Mouse (Mus musculus): Measurements from ENCODE around the gene Rps29. TPM values are rescaled to one million over a fixed set of nuclear protein-coding genes. Genes with fewer than 3 reads are reported as not detected.

Gene Rps29
- total and polyA plus RNA-seq, 3 experiments = 450 to 5,133 (median 1,410) TPM

GRCm38 (mm10) chr12:69131981-69132380 lies 27.0 kb downstream of the Rps29 start:
- DNase-seq (ENCODE audit: low read depth, low spot score) = peak; percentile 72

DNA sequence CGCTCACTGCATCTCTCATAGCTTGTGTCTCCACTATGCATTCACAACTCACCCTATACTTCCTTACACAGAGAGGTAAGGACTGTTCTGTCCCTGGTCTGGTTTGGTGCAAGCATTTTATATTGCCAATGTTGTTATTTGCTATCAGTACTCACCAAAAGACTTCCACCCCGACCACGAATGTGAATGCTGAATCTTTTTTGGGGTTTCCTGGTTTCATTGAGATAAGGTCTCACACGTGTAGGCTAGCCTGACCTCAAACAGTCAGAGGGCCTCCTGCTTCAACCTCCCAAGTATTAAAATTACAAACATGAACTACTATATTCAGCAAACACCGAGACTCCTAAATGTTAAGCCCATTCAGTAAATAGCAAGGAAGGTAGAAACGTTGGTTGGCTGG lies 27.7 kb downstream of the Rps29 start:
- no peaks in the 10 kb centered on the region for H3K9me3 ChIP-seq (replicated peaks; ENCODE audit: insufficient read depth, low read length)
- peak; percentile 59 for DNase-seq (ENCODE audit: low read depth, low spot score)
- H3K4me1 ChIP-seq (ENCODE audit: control insufficient read depth in 1 of 2, insufficient read depth in 2 of 2, low read length in 2 of 2) = peaks cover 3 to 20% of the 10 kb centered on the region in 2 experiments
- H3K27me3 ChIP-seq (ENCODE audit: control insufficient read depth in 1 of 2, insufficient read depth in 2 of 2, low read length in 2 of 2) = peaks cover 0 to 2% of the 10 kb centered on the region in 2 experiments; a peak in 1 of 4 replicates
- no peak overlapping the region for H3K9ac ChIP-seq (ENCODE audit: control insufficient read depth, low read depth, low read length, poor library complexity, severe bottlenecking)
- no peaks in the 10 kb centered on the region for H3K79me2 ChIP-seq (ENCODE audit: control insufficient read depth, insufficient read depth, low read length, poor library complexity)
- H3K36me3 ChIP-seq (ENCODE audit: control insufficient read depth in 1 of 2, insufficient read depth in 2 of 2, low read length in 2 of 2) = peaks cover 0 to 16% of the 10 kb centered on the region in 2 experiments; a peak in 2 of 4 replicates
- H3K4me3 ChIP-seq (ENCODE audit: control insufficient read depth in 1 of 2, insufficient read depth in 1 of 2, low read depth in 2 of 2, low read length in 2 of 2) = peak overlapping the region in 1 of 2 experiments; percentile 47; a peak in 1 of 4 replicates
- H3K27ac ChIP-seq (ENCODE audit: control insufficient read depth, low read depth, low read length) = peak overlapping the region; percentile 30; the same call in 1 of the 2 replicates
- TF ChIP-seq TCF12 (IDR thresholded peaks at IDR 0.05; ENCODE audit: low read depth, low read length) (peak; percentile 71), RAD21 (IDR thresholded peaks at IDR 0.05; ENCODE audit: low read depth, low read length) (no peak), NRF1 (IDR thresholded peaks at IDR 0.05; ENCODE audit: insufficient read depth, low read depth, low read length, poor library complexity, severe bottlenecking) (no peak), POLR2AphosphoS2 (IDR thresholded peaks at IDR 0.05; ENCODE audit: low read length) (no peak), BHLHE40 (IDR thresholded peaks at IDR 0.05; ENCODE audit: borderline replicate concordance, low read depth, low read length) (peak; percentile 96), TBP (IDR thresholded peaks at IDR 0.05; ENCODE audit: low read depth, low read length) (no peak), ZNF384 (IDR thresholded peaks at IDR 0.05; ENCODE audit: low read depth, low read length) (no peak), NELFE (IDR thresholded peaks at IDR 0.05; ENCODE audit: low read depth, low read length) (no peak), MXI1 (IDR thresholded peaks at IDR 0.05; ENCODE audit: low read depth, low read length) (peak; percentile 59; the same call in 1 of the 2 replicates), UBTF (IDR thresholded peaks at IDR 0.05; ENCODE audit: borderline replicate concordance, insufficient read depth, low read depth, low read length) (no peak), POLR2AphosphoS5 (IDR thresholded peaks at IDR 0.05; ENCODE audit: borderline replicate concordance, low read depth, low read length) (no peak), POLR2A (IDR thresholded peaks at IDR 0.05; ENCODE audit: control insufficient read depth in 1 of 2, insufficient read depth in 1 of 2, low read depth in 1 of 2, low read length in 2 of 2, poor library complexity in 1 of 2) (no peak), CHD1 (IDR thresholded peaks at IDR 0.05; ENCODE audit: low read depth, low read length) (no peak), MYC (IDR thresholded peaks at IDR 0.05; ENCODE audit: low read depth, low read length) (peak; percentile 61; the same call in 1 of the 2 replicates), ZC3H11A (IDR thresholded peaks at IDR 0.05; ENCODE audit: low read depth, low read length) (no peak), USF1 (IDR thresholded peaks at IDR 0.05; ENCODE audit: low read depth, low read length) (no peak), USF2 (IDR thresholded peaks at IDR 0.05; ENCODE audit: borderline replicate concordance in 1 of 2, insufficient read depth in 1 of 2, low read depth in 1 of 2, low read length in 2 of 2) (no peak), GABPA (IDR thresholded peaks at IDR 0.05; ENCODE audit: low read depth, low read length) (no peak), KAT2A (conservative IDR thresholded peaks at IDR 0.05; ENCODE audit: low read depth, low read length) (no peak), CTCF (IDR thresholded peaks at IDR 0.05 in 2 of 3, conservative IDR thresholded peaks at IDR 0.05 in 1 of 3; ENCODE audit: control insufficient read depth in 1 of 3, insufficient read depth in 1 of 3, low read depth in 2 of 3, low read length in 3 of 3, poor library complexity in 1 of 3, severe bottlenecking in 1 of 3) (no peak), EP300 (IDR thresholded peaks at IDR 0.05; ENCODE audit: low read depth in 1 of 2, low read length in 2 of 2) (peak; percentile 35 to 77; a peak in 3 of 4 replicates), ZMIZ1 (IDR thresholded peaks at IDR 0.05; ENCODE audit: low read depth, low read length) (no peak)

More at GRCm38 (mm10) chr12:69131981-69132380, 27.0 kb downstream of the Rps29 start:
- no peak overlapping the region for H3K27ac ChIP-seq (ENCODE audit: control insufficient read depth, low read depth, low read length)
- peaks cover 3 to 20% of the 10 kb centered on the region in 2 experiments for H3K4me1 ChIP-seq (ENCODE audit: control insufficient read depth in 1 of 2, insufficient read depth in 2 of 2, low read length in 2 of 2)
- no peaks in the 10 kb centered on the region for H3K79me2 ChIP-seq (ENCODE audit: control insufficient read depth, insufficient read depth, low read length, poor library complexity)
- no peak overlapping the region for H3K9ac ChIP-seq (ENCODE audit: control insufficient read depth, low read depth, low read length, poor library complexity, severe bottlenecking)
- TF ChIP-seq NRF1 (IDR thresholded peaks at IDR 0.05; ENCODE audit: insufficient read depth, low read depth, low read length, poor library complexity, severe bottlenecking) = no peak
- no peak for TF ChIP-seq POLR2AphosphoS2 (IDR thresholded peaks at IDR 0.05; ENCODE audit: low read length)
- TF ChIP-seq ZKSCAN1 (IDR thresholded peaks at IDR 0.05; ENCODE audit: low read depth, low read length) = no peak
- TF ChIP-seq USF1 (IDR thresholded peaks at IDR 0.05; ENCODE audit: low read depth, low read length) = no peak
- no peak for TF ChIP-seq CHD2 (IDR thresholded peaks at IDR 0.05; ENCODE audit: low read length)
- no peak for TF ChIP-seq NELFE (IDR thresholded peaks at IDR 0.05; ENCODE audit: low read depth, low read length)
- no peak for TF ChIP-seq KAT2A (conservative IDR thresholded peaks at IDR 0.05; ENCODE audit: low read depth, low read length)
- TF ChIP-seq UBTF (IDR thresholded peaks at IDR 0.05; ENCODE audit: borderline replicate concordance, insufficient read depth, low read depth, low read length) = no peak
- peak; percentile 98 for TF ChIP-seq ZNF384 (IDR thresholded peaks at IDR 0.05; ENCODE audit: low read depth, low read length)
- TF ChIP-seq HCFC1 (IDR thresholded peaks at IDR 0.05; ENCODE audit: low read depth, low read length) = no peak
- TF ChIP-seq MXI1 (IDR thresholded peaks at IDR 0.05; ENCODE audit: low read depth, low read length) = no peak
- TF ChIP-seq EP300 (IDR thresholded peaks at IDR 0.05; ENCODE audit: low read depth in 1 of 2, low read length in 2 of 2) = no peak
- TF ChIP-seq SIN3A (IDR thresholded peaks at IDR 0.05; ENCODE audit: low read length) = no peak
- TF ChIP-seq GATA1 (IDR thresholded peaks at IDR 0.05; ENCODE audit: low read depth, low read length) = no peak
- peak; percentile 80 to 89 (median 83) for TF ChIP-seq CTCF (IDR thresholded peaks at IDR 0.05 in 2 of 3, conservative IDR thresholded peaks at IDR 0.05 in 1 of 3; ENCODE audit: control insufficient read depth in 1 of 3, insufficient read depth in 1 of 3, low read depth in 2 of 3, low read length in 3 of 3, poor library complexity in 1 of 3, severe bottlenecking in 1 of 3)
- no peak for TF ChIP-seq BHLHE40 (IDR thresholded peaks at IDR 0.05; ENCODE audit: borderline replicate concordance, low read depth, low read length)
- peak; percentile 62 for TF ChIP-seq SMC3 (IDR thresholded peaks at IDR 0.05; ENCODE audit: low read depth, low read length)
- TF ChIP-seq RAD21 (IDR thresholded peaks at IDR 0.05; ENCODE audit: low read depth, low read length) = peak; percentile 63
- TF ChIP-seq MAFK (IDR thresholded peaks at IDR 0.05; ENCODE audit: borderline replicate concordance, low read depth, low read length) = no peak
- no peak for TF ChIP-seq MEF2A (IDR thresholded peaks at IDR 0.05; ENCODE audit: extremely low read depth, insufficient replicate concordance, low read depth, low read length, poor library complexity, severe bottlenecking)
- no peak for TF ChIP-seq JUND (IDR thresholded peaks at IDR 0.05; ENCODE audit: low read depth, low read length)
- TF ChIP-seq TAL1 (IDR thresholded peaks at IDR 0.05; ENCODE audit: low read length) = no peak
- 0 out of 4 replicates have a peak overlapping the region, but pooled peaks of 1 of the 2 experiments have one; percentile 6 for H3K4me3 ChIP-seq (ENCODE audit: control insufficient read depth in 1 of 2, insufficient read depth in 1 of 2, low read depth in 2 of 2, low read length in 2 of 2)
- H3K27me3 ChIP-seq (ENCODE audit: control insufficient read depth in 1 of 2, insufficient read depth in 2 of 2, low read length in 2 of 2) = peaks cover 0 to 6% of the 10 kb centered on the region in 2 experiments; a peak in 2 of 4 replicates
- H3K9me3 ChIP-seq (replicated peaks; ENCODE audit: insufficient read depth, low read length) = no peaks in the 10 kb centered on the region
- H3K36me3 ChIP-seq (ENCODE audit: control insufficient read depth in 1 of 2, insufficient read depth in 2 of 2, low read length in 2 of 2) = peaks cover 0 to 16% of the 10 kb centered on the region in 2 experiments; a peak in 2 of 4 replicates

All from MEL (cell line).